Comparison of ENCODE assay signal across 11 mouse cellular contexts in the genomic region with DNA sequence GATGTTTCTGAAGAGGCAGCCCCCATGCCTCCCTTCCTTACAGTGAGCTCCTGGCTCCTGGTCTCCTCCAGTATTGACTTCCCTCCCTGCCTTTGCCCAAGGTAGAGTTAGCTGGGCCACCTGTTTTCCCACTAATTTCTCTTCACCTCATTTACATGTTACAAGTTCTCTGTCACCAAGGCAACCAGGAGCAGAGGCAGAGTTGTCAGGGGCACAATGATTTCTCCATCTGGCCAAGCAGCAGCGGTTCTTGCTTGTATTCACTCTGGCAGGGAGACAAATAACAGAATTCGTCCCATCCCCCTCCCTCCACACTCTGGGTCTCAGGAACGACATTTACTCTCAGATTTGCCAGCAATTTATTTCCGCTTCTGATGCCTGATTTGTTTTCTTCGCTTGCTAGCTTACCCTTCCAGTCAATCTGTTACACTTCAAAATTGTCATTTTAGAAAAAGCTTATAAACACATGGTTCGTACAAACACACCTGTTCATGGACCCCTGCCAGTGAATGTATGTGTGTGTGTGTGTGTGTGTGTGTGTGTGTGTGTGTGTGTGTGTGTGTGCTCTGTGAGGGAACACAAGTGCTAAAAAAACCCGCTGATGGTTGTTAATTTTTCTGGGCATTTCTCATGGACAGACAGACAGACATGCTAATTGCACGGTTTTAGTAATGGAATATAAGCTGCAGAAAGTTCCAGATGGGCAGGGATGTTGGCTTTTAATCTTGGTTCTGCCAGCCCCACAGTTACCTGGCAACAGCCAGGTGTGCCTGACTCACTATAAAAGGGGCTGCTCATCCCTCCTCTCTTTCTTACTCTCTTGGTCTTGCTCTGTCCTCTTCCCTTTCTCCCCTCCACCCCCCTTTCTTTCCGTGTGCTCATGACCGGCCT.
A peak's percentile ranks its signal among the peaks of the same experiment; 100 is the strongest.
DNase-seq lines count a peak whose midpoint lies in the region; ATAC-seq lines count a peak whose summit lies in the region.
"Had no signal": no experiment of that assay in that cellular context is flagged by ENCODE, and none has a peak within 500 bp of the region (broad histone marks: within the 10 kb centered on the region; RNA-seq: fewer than 3 reads in every experiment).

No protein-coding gene starts in this region.

- H3K27me3 ChIP-seq in midbrain, embryonic 15.5 days (replicated peaks): no peaks in the 10 kb centered on the region
- H3K27me3 ChIP-seq: kidney, embryonic 15.5 days; lung, embryonic 15.5 days had no signal

- H3K36me3 ChIP-seq in midbrain, embryonic 15.5 days (replicated peaks): no peaks in the 10 kb centered on the region
- H3K36me3 ChIP-seq: kidney, embryonic 15.5 days; lung, embryonic 15.5 days had no signal

- peak; percentile 79 for ATAC-seq in midbrain, embryonic 15.5 days (replicated peaks)

- H3K9ac ChIP-seq in midbrain, embryonic 15.5 days: no peak overlapping the region
- H3K9ac ChIP-seq: kidney, embryonic 15.5 days; lung, embryonic 15.5 days had no signal

- H3K9me3 ChIP-seq in midbrain, embryonic 15.5 days: no peaks in the 10 kb centered on the region
- H3K9me3 ChIP-seq: kidney, embryonic 15.5 days; lung, embryonic 15.5 days had no signal

- H3K27ac ChIP-seq in midbrain, embryonic 15.5 days: peak overlapping the region; percentile 70
- H3K27ac ChIP-seq: kidney, embryonic 15.5 days; lung, embryonic 15.5 days had no signal

- H3K4me2 ChIP-seq in midbrain, embryonic 15.5 days: peak overlapping the region; percentile 17
- H3K4me2 ChIP-seq: heart, embryonic 11.5 days; kidney, embryonic 15.5 days; lung, embryonic 15.5 days had no signal

- 40% methylated on average over 10 of the region's 10 CpGs for WGBS in midbrain, embryonic 15.5 days

- DNase-seq in embryo, embryonic 10 days (ENCODE audit: low spot score): peak; percentile 42
- no peak for DNase-seq in embryo, embryonic 9.5 days (ENCODE audit: extremely low spot score)
- peak; percentile 63 for DNase-seq in embryo, embryonic 10.5 days (ENCODE audit: low spot score)
- peak; percentile 65 for DNase-seq in layer of hippocampus, adult 11-12 months (ENCODE audit: low spot score)
- no peak for DNase-seq in Muller cell, postnatal 12 days (ENCODE audit: inconsistent ontology term)
- no peak for DNase-seq in kidney, adult 11 months
- DNase-seq in thymus, postnatal 10 days (ENCODE audit: low spot score in 2 of 2): no peak

- H3K4me1 ChIP-seq in midbrain, embryonic 15.5 days: peaks cover 25% of the 10 kb centered on the region
- H3K4me1 ChIP-seq: kidney, embryonic 15.5 days; lung, embryonic 15.5 days had no signal

- no peak overlapping the region for H3K4me3 ChIP-seq in midbrain, embryonic 15.5 days
- H3K4me3 ChIP-seq: kidney, embryonic 15.5 days; lung, embryonic 15.5 days had no signal

Comparison
In these comparisons a context has a peak if more than half of its experiments do, and no peak if none do; other contexts are left out.
1. DNase-seq: peak in embryo, embryonic 10 days (single experiment), embryo, embryonic 10.5 days (single experiment) and layer of hippocampus, adult 11-12 months (single experiment); none in embryo, embryonic 9.5 days (single experiment), Muller cell, postnatal 12 days (single experiment), kidney, adult 11 months (single experiment) and thymus, postnatal 10 days (0 of 2).